In the genomic region with DNA sequence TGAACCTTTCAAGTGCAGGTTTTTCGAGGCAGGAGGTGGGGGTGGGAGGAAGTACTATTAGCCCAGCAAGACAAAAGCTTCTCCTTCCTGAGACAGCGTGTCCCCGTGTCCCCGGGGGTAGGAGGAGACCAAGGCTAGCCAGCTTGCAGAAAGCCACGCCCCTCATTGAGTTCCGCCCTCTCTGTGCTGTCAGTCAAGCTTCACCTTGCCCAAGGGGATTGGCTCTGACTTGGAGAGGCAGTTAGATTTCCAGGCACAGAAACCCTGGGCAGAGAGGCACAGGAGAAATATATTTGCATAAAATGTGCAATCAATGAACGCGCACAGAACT, we compare ENCODE assay signal across 8 mouse cellular contexts. TPM values are rescaled to one million over a fixed set of nuclear protein-coding genes. Genes with fewer than 3 reads are reported as not detected.
DNase-seq lines count a peak whose midpoint lies in the region; ATAC-seq and TF ChIP-seq lines count a peak whose summit lies in the region.

No protein-coding gene starts in this region.

- H3K4me2 ChIP-seq in forebrain, embryonic 13.5 days: peak overlapping the region; percentile 58

- no peaks in the 10 kb centered on the region for H3K9me3 ChIP-seq in ES-E14 (ENCODE audit: control insufficient read depth, insufficient read depth, low read depth, low read length)
- no peaks in the 10 kb centered on the region for H3K9me3 ChIP-seq in forebrain, embryonic 13.5 days (replicated peaks)

- peak overlapping the region; percentile 46 to 54; a peak in 2 of 4 replicates for H3K4me3 ChIP-seq in ES-E14 (ENCODE audit: insufficient read depth in 1 of 2, low read depth in 1 of 2, low read length in 2 of 2, poor library complexity in 1 of 2, severe bottlenecking in 1 of 2)
- H3K4me3 ChIP-seq in forebrain, embryonic 13.5 days: peak overlapping the region; percentile 40

- H3K9ac ChIP-seq in ES-E14 (ENCODE audit: insufficient read depth, low read depth, low read length, poor library complexity, severe bottlenecking): no peak overlapping the region
- 0 out of 2 replicates have a peak overlapping the region, but pooled peaks have one; percentile 30 for H3K9ac ChIP-seq in forebrain, embryonic 13.5 days

- ATAC-seq in forebrain, embryonic 13.5 days: peak; percentile 98

- in situ Hi-C loops in ES-E14 (cut with MboI; ENCODE audit: low sequenced_read_pairs in 2 of 2, unreplicated experiment in 2 of 2): no loop called here

- TF ChIP-seq POLR2A in brain, embryonic 14.5 days (IDR thresholded peaks at IDR 0.05; ENCODE audit: borderline replicate concordance, extremely low read depth, insufficient read depth, insufficient read length, poor library complexity, severe bottlenecking): no peak

- under 1% methylated on average over 8 of the region's 8 CpGs for WGBS in forebrain, embryonic 13.5 days
- 7% methylated on average over 8 of the region's 8 CpGs for WGBS in large intestine, adult 2 months

- H3K4me1 ChIP-seq in ES-E14 (ENCODE audit: control insufficient read depth in 2 of 2, insufficient read depth in 2 of 2, low read length in 2 of 2, poor library complexity in 1 of 2): peaks cover 0 to 9% of the 10 kb centered on the region in 2 experiments; a peak in 2 of 4 replicates
- H3K4me1 ChIP-seq in forebrain, embryonic 13.5 days: peaks cover 24% of the 10 kb centered on the region

- H3K36me3 ChIP-seq in ES-E14 (ENCODE audit: control insufficient read depth, insufficient read depth, low read length, poor library complexity, severe bottlenecking): no peaks in the 10 kb centered on the region
- H3K36me3 ChIP-seq in forebrain, embryonic 13.5 days (ENCODE audit: poor library complexity, severe bottlenecking): no peaks in the 10 kb centered on the region

- H3K27ac ChIP-seq in ES-E14 (ENCODE audit: insufficient read depth, low read depth, low read length, poor library complexity, severe bottlenecking): no peak overlapping the region
- H3K27ac ChIP-seq in forebrain, embryonic 13.5 days: no peak overlapping the region

- peak; percentile 96 for DNase-seq in ES-E14 (ENCODE audit: low read depth, low spot score)
- DNase-seq in brain, embryonic 14.5 days (ENCODE audit: low read depth): peak; percentile 95
- DNase-seq in heart, postnatal 25 days (ENCODE audit: low spot score): peak; percentile 74
- peak; percentile 84 for DNase-seq in large intestine, adult 2 months (ENCODE audit: low read depth, low spot score)
- DNase-seq in lung, postnatal 25 days (ENCODE audit: low spot score): peak; percentile 83
- peak; percentile 89 for DNase-seq in retina, embryonic 14.5 days (ENCODE audit: low spot score)
- DNase-seq in urinary bladder, adult 2 months (ENCODE audit: low spot score): peak; percentile 40

- intact Hi-C loops in heart, postnatal 25 days (cut with DNase I): loop anchor here (5.0 to 10.0 kb wide), 2 partner anchors 88 to 450 kb away; a partner anchor contains a TSS

- H3K27me3 ChIP-seq in forebrain, embryonic 13.5 days: peaks cover 9% of the 10 kb centered on the region

- no peak for TF ChIP-seq CTCF in brain, embryonic 14.5 days (IDR thresholded peaks at IDR 0.05; ENCODE audit: borderline replicate concordance, extremely low read depth, insufficient read depth, insufficient read length)

TF ChIP-seq in ES-E14, 5 proteins besides CTCF, POLR2A, EP300 and RAD21:
- no peak for TF ChIP-seq ZC3H11A (IDR thresholded peaks at IDR 0.05; ENCODE audit: borderline replicate concordance, low read depth, low read length)
- 0 out of 2 replicates have a peak, but pooled peaks have one; percentile 19 for TF ChIP-seq MAFK (IDR thresholded peaks at IDR 0.05; ENCODE audit: insufficient read depth, low read depth, low read length)

RNA-seq across cellular contexts. Expression of a gene that starts 1.7 kb away (rescaled TPM):
- 0.71 and 1.7 TPM in 2 replicates for total RNA-seq in ES-E14 (2012; rRNA removed)
- polyA plus RNA-seq in brain, embryonic 14.5 days (2012; rRNA removed): 6.0 and 7.7 TPM in 2 replicates
- 0.97 and 1.5 TPM in 2 replicates for polyA plus RNA-seq in forebrain, embryonic 13.5 days (2015; fragmentation: Nextera tagmentation; extraction: Ambion mirVana)
- 1 to 10 TPM; 6.7 to 9.5 TPM for total RNA-seq in heart, postnatal 25 days (2021)
- polyA plus RNA-seq in large intestine, adult 2 months (2012; rRNA removed): 16.3 and 22.5 TPM in 2 replicates
- polyA plus RNA-seq in urinary bladder, adult 2 months (2012; rRNA removed): 6.9 and 9.4 TPM in 2 replicates

Comparison
In these comparisons a context has a peak if more than half of its experiments do, and no peak if none do; other contexts are left out.
1. DNase-seq: peak in every context shown above with its lines; median percentile 96 in ES-E14; 95 in brain, embryonic 14.5 days; 89 in retina, embryonic 14.5 days; 84 in large intestine, adult 2 months; 83 in lung, postnatal 25 days; 74 in heart, postnatal 25 days; 40 in urinary bladder, adult 2 months.